In genomic region chr2:145566904-145567303, GRCm38 (mm10) we compare ENCODE assay signal across 16 mouse cellular contexts.
DNase-seq lines count a peak whose midpoint lies in the region; ATAC-seq lines count a peak whose summit lies in the region.
"Had no signal": no experiment of that assay in that cellular context is flagged by ENCODE, and none has a peak within 500 bp of the region (broad histone marks: within the 10 kb centered on the region; RNA-seq: fewer than 3 reads in every experiment).

No protein-coding gene starts in this region.

- DNase-seq in frontal cortex, postnatal 25 days (ENCODE audit: low spot score in 2 of 2), result no peak
- DNase-seq in thymus, postnatal 25 days, result no peak
- DNase-seq: adrenal gland, adult 2 months; adrenal gland, postnatal 10 days; adrenal gland, postnatal 25 days; cerebellum, adult 11-12 months; cerebellum, adult 2 months; cerebellum, adult 9-10 months; cerebellum, postnatal 10 days; cerebellum, postnatal 25 days; embryo, embryonic 11 days had no signal

- ATAC-seq in common myeloid progenitor, adult 5-6 weeks (replicated peaks; ENCODE audit: low read depth, poor library complexity, severe bottlenecking), result peak; percentile 63
- peak; percentile 89 for ATAC-seq in granulocyte monocyte progenitor cell, adult 5-6 weeks (replicated peaks; ENCODE audit: poor library complexity, severe bottlenecking)
- ATAC-seq in megakaryocyte progenitor cell, adult 5-6 weeks (replicated peaks; ENCODE audit: poor library complexity), result peak; percentile 76
- ATAC-seq: forebrain, embryonic 14.5 days; forebrain, embryonic 16.5 days had no signal
